ENCODE assay signal across 8 mouse cellular contexts in genomic region chr8:83737852-83738562, GRCm38 (mm10). TPM values are rescaled to one million over a fixed set of nuclear protein-coding genes. Genes with fewer than 3 reads are reported as not detected.
A peak's percentile ranks its signal among the peaks of the same experiment; 100 is the strongest.
DNase-seq lines count a peak whose midpoint lies in the region; ATAC-seq lines count a peak whose summit lies in the region.

No protein-coding gene starts in this region.

- H3K9me3 ChIP-seq in kidney, embryonic 15.5 days (replicated peaks): no peaks in the 10 kb centered on the region
- peaks cover 6% of the 10 kb centered on the region; the same call in 1 of the 2 replicates for H3K9me3 ChIP-seq in forebrain, embryonic 12.5 days

- peaks cover 10% of the 10 kb centered on the region; the same call in 1 of the 2 replicates for H3K27me3 ChIP-seq in kidney, embryonic 15.5 days
- H3K27me3 ChIP-seq in forebrain, embryonic 12.5 days: peaks cover 51% of the 10 kb centered on the region

- no peaks in the 10 kb centered on the region for H3K36me3 ChIP-seq in kidney, embryonic 15.5 days
- no peaks in the 10 kb centered on the region for H3K36me3 ChIP-seq in forebrain, embryonic 12.5 days (replicated peaks)

- peak overlapping the region; percentile 89 for H3K4me2 ChIP-seq in kidney, embryonic 15.5 days
- no peak overlapping the region for H3K4me2 ChIP-seq in forebrain, embryonic 12.5 days

- no peak overlapping the region for H3K9ac ChIP-seq in kidney, embryonic 15.5 days
- no peak overlapping the region for H3K9ac ChIP-seq in forebrain, embryonic 12.5 days

- intact Hi-C loops in left cerebral cortex, postnatal 36 days (cut with DNase I): no loop called here

- no peak for ATAC-seq in CD4-positive, CD25-positive, alpha-beta regulatory T cell, adult 4 months
- peak; percentile 59; the same call in 1 of the 2 replicates for ATAC-seq in kidney, embryonic 15.5 days (replicated peaks; ENCODE audit: low FRiP score)
- no peak for ATAC-seq in forebrain, embryonic 12.5 days (ENCODE audit: low FRiP score)

- DNase-seq in CD4-positive, CD25-positive, alpha-beta regulatory T cell, adult 2 months (ENCODE audit: low read depth, low spot score): peak; percentile 44
- peak; percentile 89 for DNase-seq in Muller cell, postnatal 12 days (ENCODE audit: inconsistent ontology term)
- DNase-seq in heart, adult 11 months: peak; percentile 99
- DNase-seq in lung, postnatal 4 days: peak; percentile 78 to 83
- no peak for DNase-seq in left cerebral cortex, postnatal 36 days (ENCODE audit: low spot score in 2 of 2)

- 40% methylated on average over 4 of the region's 4 CpGs for WGBS in kidney, embryonic 15.5 days
- WGBS in forebrain, embryonic 12.5 days: 82% methylated on average over 4 of the region's 4 CpGs

- 0 out of 2 replicates have a peak overlapping the region, but pooled peaks have one; percentile 60 for H3K4me3 ChIP-seq in kidney, embryonic 15.5 days (replicated peaks)
- no peak overlapping the region for H3K4me3 ChIP-seq in forebrain, embryonic 12.5 days (replicated peaks)

- H3K4me1 ChIP-seq in kidney, embryonic 15.5 days: peaks cover 53% of the 10 kb centered on the region
- H3K4me1 ChIP-seq in forebrain, embryonic 12.5 days: peaks cover 15% of the 10 kb centered on the region

- peak overlapping the region; percentile 76 for H3K27ac ChIP-seq in kidney, embryonic 15.5 days
- H3K27ac ChIP-seq in forebrain, embryonic 12.5 days: no peak overlapping the region

RNA-seq across cellular contexts. Expression of gene Adgre5, which starts 3.1 kb away (rescaled TPM):
- polyA plus RNA-seq in CD4-positive, CD25-positive, alpha-beta regulatory T cell, adult 4 months (2017; shearing (Covaris generic)): 100 to 1,000 TPM; 199 to 267 TPM
- 31.9 and 35.4 TPM in 2 replicates for polyA plus RNA-seq in kidney, embryonic 15.5 days (2015; fragmentation: Nextera tagmentation; extraction: Ambion mirVana)
- 9.4 and 10.7 TPM in 2 replicates for polyA plus RNA-seq in forebrain, embryonic 12.5 days (2016; fragmentation: Nextera tagmentation; extraction: Ambion mirVana)
- total RNA-seq in left cerebral cortex, postnatal 36 days (2021): 10 to 100 TPM in 1 of 2 experiments, 1 to 10 TPM in 1; 6.0 to 10.8 TPM

RNA-seq across cellular contexts. Expression of gene Ddx39, which starts 23.0 kb away (rescaled TPM):
- polyA plus RNA-seq in CD4-positive, CD25-positive, alpha-beta regulatory T cell, adult 4 months (2017; shearing (Covaris generic)): 100 to 1,000 TPM; 153 to 208 TPM
- polyA plus RNA-seq in kidney, embryonic 15.5 days (2015; fragmentation: Nextera tagmentation; extraction: Ambion mirVana): 189 and 192 TPM in 2 replicates
- 168 and 185 TPM in 2 replicates for polyA plus RNA-seq in forebrain, embryonic 12.5 days (2016; fragmentation: Nextera tagmentation; extraction: Ambion mirVana)
- 10 to 100 TPM; 15.4 to 18.6 TPM for total RNA-seq in left cerebral cortex, postnatal 36 days (2021)

RNA-seq across cellular contexts. Expression of gene Pkn1, which starts 39.0 kb away (rescaled TPM):
- 10 to 100 TPM; 21.0 to 25.9 TPM for polyA plus RNA-seq in CD4-positive, CD25-positive, alpha-beta regulatory T cell, adult 4 months (2017; shearing (Covaris generic))
- polyA plus RNA-seq in kidney, embryonic 15.5 days (2015; fragmentation: Nextera tagmentation; extraction: Ambion mirVana): 29.3 and 34.6 TPM in 2 replicates
- 37.1 and 38.0 TPM in 2 replicates for polyA plus RNA-seq in forebrain, embryonic 12.5 days (2016; fragmentation: Nextera tagmentation; extraction: Ambion mirVana)
- 10 to 100 TPM; 52.9 to 65.1 TPM for total RNA-seq in left cerebral cortex, postnatal 36 days (2021)

Comparison
In these comparisons a context has a peak if more than half of its experiments do, and no peak if none do; other contexts are left out.
1. DNase-seq: peak in CD4-positive, CD25-positive, alpha-beta regulatory T cell, adult 2 months (single experiment), Muller cell, postnatal 12 days (single experiment), heart, adult 11 months (single experiment) and lung, postnatal 4 days (2 of 2); none in left cerebral cortex, postnatal 36 days (0 of 2).